Mouse (Mus musculus) heart, embryonic 16.5 days (tissue): Measurements from ENCODE around the gene Tnfaip8l2. TPM values are rescaled to one million over a fixed set of nuclear protein-coding genes. Genes with fewer than 3 reads are reported as not detected.
A peak's percentile ranks its signal among the peaks of the same experiment; 100 is the strongest.

Experiments used
- ATAC-seq: fragments of 200-750 bp; cut with Nextera tagmentation; replicated peaks from 2 replicates; pipeline ENCODE4 v1.8.0; 2017; ENCODE audit warnings: moderate number of reproducible peaks; ENCODE audit not compliant: insufficient read depth, low FRiP score; ENCODE audit errors: extremely low read depth
- H3K27ac ChIP-seq: fragments of 300-500 bp; sonication (generic); 2 replicates; pipeline ENCODE4 v1.5.1; 2014; ENCODE audit warnings: mild to moderate bottlenecking, low read length, control low read depth, moderate library complexity
- H3K27me3 ChIP-seq: fragments of 300-500 bp; sonication (generic); 2 replicates; pipeline ENCODE4 v1.6.1; 2014; ENCODE audit warnings: low read length, mixed read lengths; ENCODE audit not compliant: control insufficient read depth, insufficient read depth
- H3K36me3 ChIP-seq: fragments of 300-500 bp; sonication (generic); 2 replicates; pipeline ENCODE4 v1.6.1; 2014; ENCODE audit not compliant: control insufficient read depth, insufficient read depth
- H3K4me1 ChIP-seq: fragments of 300-500 bp; sonication (generic); 2 replicates; pipeline ENCODE4 v1.6.1; 2014; ENCODE audit warnings: low read length, mixed read lengths; ENCODE audit not compliant: control insufficient read depth, insufficient read depth
- H3K4me2 ChIP-seq: fragments of 300-500 bp; sonication (generic); 2 replicates; pipeline ENCODE4 v1.6.1; 2014; ENCODE audit warnings: low read depth, mild to moderate bottlenecking, control low read depth, low read length
- H3K4me3 ChIP-seq: fragments of 300-500 bp; sonication (generic); 2 replicates; pipeline ENCODE4 v1.5.1; 2014; ENCODE audit warnings: mild to moderate bottlenecking, control low read depth, low read length
- H3K9ac ChIP-seq: fragments of 300-500 bp; sonication (generic); 2 replicates; pipeline ENCODE4 v1.6.1; 2014; ENCODE audit warnings: low read length, control low read depth
- H3K9me3 ChIP-seq: fragments of 300-500 bp; sonication (generic); replicated peaks from 2 replicates; pipeline ENCODE4 v1.6.1; 2016; ENCODE audit warnings: low read length; ENCODE audit not compliant: control insufficient read depth
- WGBS: fragments of 180-500 bp; shearing (Covaris S2); extraction: QIAGEN DNeasy Blood & Tissue Kit; methylation state at CpG from one replicate; pipeline ENCODE4 v1.1.7; 2014; 5-methylcytosine and 5-hydroxymethylcytosine counted together
- polyA plus RNA-seq: library from polyadenylated mRNA; unstranded; fragments of >200 nt; fragmentation: Nextera tagmentation; extraction: Ambion mirVana; gene quantifications from 2 replicates; pipeline ENCODE4 v1.2.1, GENCODE M21; 2015

Gene Tnfaip8l2
- polyA plus RNA-seq, 1 experiment from 2014 or later = 4.4 TPM

- Histone ChIP-seq H3K4me1 (peaks cover 37% of the 10 kb centered on the region), H3K27me3 (no peaks in the 10 kb centered on the region), H3K36me3 (no peaks in the 10 kb centered on the region), H3K4me3 (no peak overlapping the region), H3K9me3 (no peaks in the 10 kb centered on the region), H3K4me2 (peak overlapping the region; percentile 95; the same call in 1 of the 2 replicates), H3K9ac (no peak overlapping the region), H3K27ac (no peak overlapping the region)
- WGBS = 28% methylated on average over 2 of the region's 2 CpGs
- no peak for ATAC-seq
Measured at GRCm38 (mm10) chr3:95162345-95162628, 20.1 kb upstream of the Tnfaip8l2 start.

GRCm38 (mm10) chr3:95161618-95162344 lies 19.6 kb upstream of the Tnfaip8l2 start:
- Histone ChIP-seq H3K36me3 (no peaks in the 10 kb centered on the region), H3K4me1 (peaks cover 37% of the 10 kb centered on the region), H3K4me3 (peak overlapping the region; percentile 62), H3K4me2 (peak overlapping the region; percentile 95), H3K9me3 (no peaks in the 10 kb centered on the region), H3K9ac (peak overlapping the region; percentile 65), H3K27me3 (no peaks in the 10 kb centered on the region), H3K27ac (no peak overlapping the region)
- ATAC-seq = no peak
- 18% methylated on average over 9 of the region's 9 CpGs for WGBS

GRCm38 (mm10) chr3:95161041-95161551 lies 18.9 kb upstream of the Tnfaip8l2 start:
- H3K4me1 ChIP-seq = peaks cover 37% of the 10 kb centered on the region
- H3K36me3 ChIP-seq = no peaks in the 10 kb centered on the region
- no peaks in the 10 kb centered on the region for H3K9me3 ChIP-seq
- peak overlapping the region; percentile 95 for H3K4me2 ChIP-seq
- 3% methylated on average over 30 of the region's 30 CpGs for WGBS
- no peak for ATAC-seq
- H3K9ac ChIP-seq = peak overlapping the region; percentile 65
- H3K4me3 ChIP-seq = peak overlapping the region; percentile 62
- no peaks in the 10 kb centered on the region for H3K27me3 ChIP-seq
- no peak overlapping the region for H3K27ac ChIP-seq

GRCm38 (mm10) chr3:95159987-95160963 lies 18.1 kb upstream of the Tnfaip8l2 start, which contains the start of gene Sema6c:
Gene Sema6c, plus strand, starts transcription at chr3:95160457.
- under 1% methylated on average over 66 of the region's 66 CpGs for WGBS
- Histone ChIP-seq H3K9ac (peak within 1 kb of the TSS; percentile 65), H3K4me2 (peak within 1 kb of the TSS; percentile 95), H3K27me3 (no peaks in the 10 kb centered on the region), H3K4me3 (peak within 1 kb of the TSS; percentile 62), H3K36me3 (no peaks in the 10 kb centered on the region), H3K4me1 (peaks cover 37% of the 10 kb centered on the region), H3K27ac (no peak within 1 kb of the TSS), H3K9me3 (no peaks in the 10 kb centered on the region)
- peak; percentile 96 for ATAC-seq

- no peak for ATAC-seq
- H3K4me2 ChIP-seq = peak overlapping the region; percentile 95
- peaks cover 31% of the 10 kb centered on the region for H3K4me1 ChIP-seq
- peak overlapping the region; percentile 58 for H3K9ac ChIP-seq
- H3K9me3 ChIP-seq = no peaks in the 10 kb centered on the region
- H3K27ac ChIP-seq = no peak overlapping the region
- peak overlapping the region; percentile 62 for H3K4me3 ChIP-seq
- H3K27me3 ChIP-seq = no peaks in the 10 kb centered on the region
- H3K36me3 ChIP-seq = no peaks in the 10 kb centered on the region
- WGBS = 19% methylated on average over 8 of the region's 8 CpGs
Measured at GRCm38 (mm10) chr3:95159511-95159986, 17.4 kb upstream of the Tnfaip8l2 start.

GRCm38 (mm10) chr3:95153874-95154273 lies 11.7 kb upstream of the Tnfaip8l2 start:
- Histone ChIP-seq H3K36me3 (no peaks in the 10 kb centered on the region), H3K27me3 (no peaks in the 10 kb centered on the region), H3K27ac (no peak overlapping the region), H3K4me2 (no peak overlapping the region), H3K9ac (no peak overlapping the region), H3K4me3 (no peak overlapping the region), H3K9me3 (no peaks in the 10 kb centered on the region), H3K4me1 (no peaks in the 10 kb centered on the region)
- no peak for ATAC-seq
- 49% methylated on average over 4 of the region's 4 CpGs for WGBS

- no peak overlapping the region for H3K27ac ChIP-seq
- H3K36me3 ChIP-seq = no peaks in the 10 kb centered on the region
- WGBS = 68% methylated on average over 3 of the region's 3 CpGs
- ATAC-seq = no peak
- no peak overlapping the region for H3K9ac ChIP-seq
- H3K4me2 ChIP-seq = no peak overlapping the region
- H3K4me3 ChIP-seq = no peak overlapping the region
- no peaks in the 10 kb centered on the region for H3K4me1 ChIP-seq
- no peaks in the 10 kb centered on the region for H3K27me3 ChIP-seq
- H3K9me3 ChIP-seq = no peaks in the 10 kb centered on the region
Measured at GRCm38 (mm10) chr3:95147924-95148323, 5.8 kb upstream of the Tnfaip8l2 start.

- peak; percentile 64 for ATAC-seq
- no peaks in the 10 kb centered on the region for H3K27me3 ChIP-seq
- H3K9ac ChIP-seq = no peak overlapping the region
- H3K4me3 ChIP-seq = no peak overlapping the region
- peaks cover 4% of the 10 kb centered on the region; the same call in 1 of the 2 replicates for H3K36me3 ChIP-seq
- no peak overlapping the region for H3K27ac ChIP-seq
- H3K4me1 ChIP-seq = no peaks in the 10 kb centered on the region
- H3K9me3 ChIP-seq = no peaks in the 10 kb centered on the region
- WGBS = 6% methylated on average over 5 of the region's 5 CpGs
- H3K4me2 ChIP-seq = no peak overlapping the region
Measured at GRCm38 (mm10) chr3:95142617-95143011, 454 bp upstream of the Tnfaip8l2 start.
